Mouse (Mus musculus): ENCODE results near the gene Snrnp40. TPM values are rescaled to one million over a fixed set of nuclear protein-coding genes. Genes with fewer than 3 reads are reported as not detected.

Snrnp40 gene
- polyA plus RNA-seq (2014; fragmentation: Illumina TruSeq; extraction: RNeasy Lipid Tissue Mini Kit (QIAGEN cat#74804); ENCODE audit: low read depth, low replicate concordance) = 19.6 TPM

GRCm38 (mm10) chr4:130359486-130360237 is at the start of gene Snrnp40, which contains the start of gene Zcchc17:
Gene Snrnp40, plus strand, starts transcription at chr4:130360132.
Gene Zcchc17, minus strand, starts transcription at chr4:130359943.

Other genes starting within 250 kb of the Snrnp40 start
- gene Hcrtr1, start 220.8 kb upstream of the Snrnp40 start, polyA plus RNA-seq (2014; fragmentation: Illumina TruSeq; extraction: RNeasy Lipid Tissue Mini Kit (QIAGEN cat#74804); ENCODE audit: low read depth, low replicate concordance) = not detected
- 58.4 TPM for gene Tinagl1, start 185.0 kb upstream of the Snrnp40 start, polyA plus RNA-seq (2014; fragmentation: Illumina TruSeq; extraction: RNeasy Lipid Tissue Mini Kit (QIAGEN cat#74804); ENCODE audit: low read depth, low replicate concordance)
- not detected for gene Gm853, start 137.7 kb upstream of the Snrnp40 start, polyA plus RNA-seq (2014; fragmentation: Illumina TruSeq; extraction: RNeasy Lipid Tissue Mini Kit (QIAGEN cat#74804); ENCODE audit: low read depth, low replicate concordance)
- 0.71 TPM for gene Serinc2, start 80.9 kb upstream of the Snrnp40 start, polyA plus RNA-seq (2014; fragmentation: Illumina TruSeq; extraction: RNeasy Lipid Tissue Mini Kit (QIAGEN cat#74804); ENCODE audit: low read depth, low replicate concordance)
- gene Fabp3, start 51.5 kb upstream of the Snrnp40 start, polyA plus RNA-seq (2014; fragmentation: Illumina TruSeq; extraction: RNeasy Lipid Tissue Mini Kit (QIAGEN cat#74804); ENCODE audit: low read depth, low replicate concordance) = 8,072 TPM
- gene Gm10570, start 51.5 kb upstream of the Snrnp40 start, polyA plus RNA-seq (2014; fragmentation: Illumina TruSeq; extraction: RNeasy Lipid Tissue Mini Kit (QIAGEN cat#74804); ENCODE audit: low read depth, low replicate concordance) = 1.2 TPM
- 27.8 TPM for gene Zcchc17, start 189 bp upstream of the Snrnp40 start, polyA plus RNA-seq (2014; fragmentation: Illumina TruSeq; extraction: RNeasy Lipid Tissue Mini Kit (QIAGEN cat#74804); ENCODE audit: low read depth, low replicate concordance)
- 5.9 TPM for gene Nkain1, start 214.0 kb downstream of the Snrnp40 start, polyA plus RNA-seq (2014; fragmentation: Illumina TruSeq; extraction: RNeasy Lipid Tissue Mini Kit (QIAGEN cat#74804); ENCODE audit: low read depth, low replicate concordance)

Data from heart, adult 10 weeks (tissue).